11 mouse cellular contexts compared by ENCODE assay signal in genomic region chr10:39450356-39450755, GRCm38 (mm10).
A peak's percentile ranks its signal among the peaks of the same experiment; 100 is the strongest.
DNase-seq lines count a peak whose midpoint lies in the region; ATAC-seq and TF ChIP-seq lines count a peak whose summit lies in the region.
"Had no signal": no experiment of that assay in that cellular context is flagged by ENCODE, and none has a peak within 500 bp of the region (broad histone marks: within the 10 kb centered on the region; RNA-seq: fewer than 3 reads in every experiment).

No protein-coding gene starts in this region.

- no peak for TF ChIP-seq POLR2A in kidney, adult 2 months (IDR thresholded peaks at IDR 0.05; ENCODE audit: low read depth, low read length)

- H3K36me3 ChIP-seq in kidney, adult 2 months (ENCODE audit: control insufficient read depth, insufficient read depth, low read length) = no peaks in the 10 kb centered on the region
- no peaks in the 10 kb centered on the region for H3K36me3 ChIP-seq in embryonic facial prominence, embryonic 10.5 days (replicated peaks)
- H3K36me3 ChIP-seq in hindbrain, embryonic 13.5 days = 0 out of 2 replicates have a peak, but pooled peaks cover under 1% of the 10 kb centered on the region
- H3K36me3 ChIP-seq in midbrain, embryonic 13.5 days = no peaks in the 10 kb centered on the region; the same call in 1 of the 2 replicates

- 0 out of 2 replicates have a peak overlapping the region, but pooled peaks have one; percentile 10 for H3K9ac ChIP-seq in hindbrain, embryonic 13.5 days
- H3K9ac ChIP-seq in midbrain, embryonic 13.5 days (replicated peaks) = no peak overlapping the region; the same call in 1 of the 2 replicates

- no peaks in the 10 kb centered on the region for H3K27me3 ChIP-seq in kidney, adult 2 months (replicated peaks; ENCODE audit: control insufficient read depth, insufficient read depth, low read length)
- H3K27me3 ChIP-seq in embryonic facial prominence, embryonic 10.5 days (replicated peaks; ENCODE audit: low read depth, poor library complexity, severe bottlenecking) = no peaks in the 10 kb centered on the region
- no peaks in the 10 kb centered on the region for H3K27me3 ChIP-seq in hindbrain, embryonic 13.5 days
- no peaks in the 10 kb centered on the region for H3K27me3 ChIP-seq in midbrain, embryonic 13.5 days

- no peaks in the 10 kb centered on the region for H3K4me1 ChIP-seq in kidney, adult 2 months (ENCODE audit: control insufficient read depth, insufficient read depth, low read length)
- H3K4me1 ChIP-seq in embryonic facial prominence, embryonic 10.5 days = peaks cover 44% of the 10 kb centered on the region
- H3K4me1 ChIP-seq in hindbrain, embryonic 13.5 days (replicated peaks) = peaks cover 65% of the 10 kb centered on the region
- H3K4me1 ChIP-seq in midbrain, embryonic 13.5 days (replicated peaks) = peaks cover 63% of the 10 kb centered on the region

- no peak for TF ChIP-seq CTCF in kidney, adult 2 months (conservative IDR thresholded peaks at IDR 0.05; ENCODE audit: insufficient read depth, insufficient read length, low read depth, low read length)

- no peak for ATAC-seq in hindbrain, embryonic 13.5 days (ENCODE audit: low FRiP score)
- ATAC-seq in midbrain, embryonic 13.5 days = no peak

- H3K4me2 ChIP-seq in hindbrain, embryonic 13.5 days = no peak overlapping the region
- H3K4me2 ChIP-seq in midbrain, embryonic 13.5 days (replicated peaks) = no peak overlapping the region

- peak overlapping the region; percentile 18 for H3K27ac ChIP-seq in kidney, adult 2 months (ENCODE audit: insufficient read depth, low read depth, low read length)
- H3K27ac ChIP-seq in embryonic facial prominence, embryonic 10.5 days (replicated peaks) = peak overlapping the region; percentile 69
- H3K27ac ChIP-seq in hindbrain, embryonic 13.5 days = peak overlapping the region; percentile 75
- H3K27ac ChIP-seq in midbrain, embryonic 13.5 days = peak overlapping the region; percentile 27; the same call in 1 of the 2 replicates

- WGBS in kidney, adult 2 months = 72% methylated on average over 8 of the region's 8 CpGs
- 72% methylated on average over 8 of the region's 8 CpGs for WGBS in embryonic facial prominence, embryonic 10.5 days
- WGBS in hindbrain, embryonic 13.5 days = 61% methylated on average over 8 of the region's 8 CpGs
- WGBS in midbrain, embryonic 13.5 days = 70% methylated on average over 8 of the region's 8 CpGs

- H3K9me3 ChIP-seq in embryonic facial prominence, embryonic 10.5 days = no peaks in the 10 kb centered on the region
- H3K9me3 ChIP-seq in hindbrain, embryonic 13.5 days = no peaks in the 10 kb centered on the region
- H3K9me3 ChIP-seq in midbrain, embryonic 13.5 days = no peaks in the 10 kb centered on the region
- H3K9me3 ChIP-seq: G1E had no signal

- no peak overlapping the region for H3K4me3 ChIP-seq in kidney, adult 2 months (ENCODE audit: insufficient read depth, low read depth, low read length)
- no peak overlapping the region for H3K4me3 ChIP-seq in embryonic facial prominence, embryonic 10.5 days
- H3K4me3 ChIP-seq in hindbrain, embryonic 13.5 days = no peak overlapping the region
- no peak overlapping the region for H3K4me3 ChIP-seq in midbrain, embryonic 13.5 days (replicated peaks)

- peak; percentile 17 for DNase-seq in kidney, adult 2 months
- DNase-seq in kidney, adult 8-10 months = no peak
- DNase-seq in embryonic facial prominence, embryonic 10.5 days (ENCODE audit: low spot score) = no peak
- DNase-seq in adrenal gland, postnatal 14 days = no peak
- no peak for DNase-seq in right cerebral cortex, postnatal 36 days (ENCODE audit: low spot score in 2 of 2)
- DNase-seq in urinary bladder, postnatal 14 days (ENCODE audit: low spot score) = no peak
- DNase-seq: cerebellum, adult 11 months; gastrocnemius, postnatal 36 days had no signal

Comparison
In these comparisons a context has a peak if more than half of its experiments do, and no peak if none do; other contexts are left out.
1. H3K27ac ChIP-seq: peak in every context shown above with its lines; median percentile 75 in hindbrain, embryonic 13.5 days; 69 in embryonic facial prominence, embryonic 10.5 days; 27 in midbrain, embryonic 13.5 days; 18 in kidney, adult 2 months.